Mouse (Mus musculus) embryonic facial prominence, embryonic 10.5 days (tissue): ENCODE measurements around the gene Tekt5. TPM values are rescaled to one million over a fixed set of nuclear protein-coding genes. Genes with fewer than 3 reads are reported as not detected.

Experiments used
- DNase-seq: peaks from one replicate; pipeline ENCODE4 v3.0.0-alpha.2; 2017; ENCODE audit warnings: low spot score
- H3K27ac ChIP-seq: fragments of 300-500 bp; sonication (generic); replicated peaks from 2 replicates; pipeline ENCODE4 v1.5.1; 2016; ENCODE audit warnings: mild to moderate bottlenecking
- H3K27me3 ChIP-seq: fragments of 300-500 bp; sonication (generic); replicated peaks from 2 replicates; pipeline ENCODE4 v1.6.1; 2016; ENCODE audit warnings: low read depth, mild to moderate bottlenecking; ENCODE audit not compliant: poor library complexity, severe bottlenecking
- H3K36me3 ChIP-seq: fragments of 300-500 bp; sonication (generic); replicated peaks from 2 replicates; pipeline ENCODE4 v1.6.1; 2016; ENCODE audit warnings: mild to moderate bottlenecking, moderate library complexity
- H3K4me1 ChIP-seq: fragments of 300-500 bp; sonication (generic); 2 replicates; pipeline ENCODE4 v1.6.1; 2016
- H3K4me3 ChIP-seq: fragments of 300-500 bp; sonication (generic); 2 replicates; pipeline ENCODE4 v1.5.1; 2016; ENCODE audit warnings: mild to moderate bottlenecking, moderate library complexity
- H3K9me3 ChIP-seq: fragments of 300-500 bp; sonication (generic); 2 replicates; pipeline ENCODE4 v1.6.1; 2016; ENCODE audit warnings: mild to moderate bottlenecking
- WGBS: fragments of 180-500 bp; shearing (Covaris S2); methylation state at CpG from one replicate; pipeline ENCODE4 v1.1.7; 2016; 5-methylcytosine and 5-hydroxymethylcytosine counted together
- polyA plus RNA-seq: library from polyadenylated mRNA; unstranded; fragments of >200 nt; fragmentation: Nextera tagmentation; extraction: Ambion mirVana; gene quantifications from 2 replicates; pipeline ENCODE4 v1.2.1, GENCODE M21; 2016

Tekt5 gene
- polyA plus RNA-seq, 1 experiment from 2014 or later, result 0.07 TPM

GRCm38 (mm10) chr16:10349436-10349835, 45.9 kb downstream of the Tekt5 start:
- Histone ChIP-seq H3K27ac (no peak overlapping the region), H3K27me3 (0 out of 2 replicates have a peak, but pooled peaks cover 5% of the 10 kb centered on the region), H3K4me3 (no peak overlapping the region), H3K36me3 (no peaks in the 10 kb centered on the region), H3K4me1 (peaks cover 12% of the 10 kb centered on the region), H3K9me3 (no peaks in the 10 kb centered on the region)
- no peak for DNase-seq
- WGBS, result 70% methylated on average over 5 of the region's 5 CpGs

DNA sequence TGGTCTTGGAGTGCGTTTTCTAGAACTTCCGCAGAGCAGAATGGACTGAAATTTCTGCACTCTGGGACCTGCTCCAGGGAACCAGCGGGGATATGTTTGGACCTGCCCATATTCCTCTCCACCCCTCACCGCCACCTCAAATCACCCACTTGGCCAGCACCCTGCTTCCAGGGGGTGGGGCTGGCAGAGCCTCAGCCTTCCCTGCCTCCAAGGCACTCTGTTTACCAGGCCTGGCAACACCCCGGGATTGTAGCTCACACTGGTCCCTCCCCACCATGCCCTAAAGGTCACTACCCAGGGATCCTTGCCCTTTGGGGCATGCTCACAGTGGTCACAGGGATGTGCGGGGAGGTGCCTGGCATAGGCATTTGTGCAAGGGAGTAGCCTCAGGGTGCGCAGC, 47.7 kb downstream of the Tekt5 start:
- Histone ChIP-seq H3K9me3 (no peaks in the 10 kb centered on the region), H3K4me3 (no peak overlapping the region), H3K4me1 (peaks cover 12% of the 10 kb centered on the region), H3K27me3 (0 out of 2 replicates have a peak, but pooled peaks cover 5% of the 10 kb centered on the region), H3K36me3 (no peaks in the 10 kb centered on the region), H3K27ac (no peak overlapping the region)
- 83% methylated on average over 7 of the region's 7 CpGs for WGBS
- no peak for DNase-seq

- 0 out of 2 replicates have a peak, but pooled peaks cover 2% of the 10 kb centered on the region for H3K9me3 ChIP-seq
- 70% methylated on average over 4 of the region's 4 CpGs for WGBS
- H3K4me1 ChIP-seq, result peaks cover 11% of the 10 kb centered on the region; the same call in 1 of the 2 replicates
- no peak overlapping the region for H3K27ac ChIP-seq
- H3K36me3 ChIP-seq, result no peaks in the 10 kb centered on the region
- H3K4me3 ChIP-seq, result no peak overlapping the region
- no peaks in the 10 kb centered on the region for H3K27me3 ChIP-seq
- DNase-seq, result no peak
Measured at GRCm38 (mm10) chr16:10341110-10341509, 54.2 kb downstream of the Tekt5 start.

DNA sequence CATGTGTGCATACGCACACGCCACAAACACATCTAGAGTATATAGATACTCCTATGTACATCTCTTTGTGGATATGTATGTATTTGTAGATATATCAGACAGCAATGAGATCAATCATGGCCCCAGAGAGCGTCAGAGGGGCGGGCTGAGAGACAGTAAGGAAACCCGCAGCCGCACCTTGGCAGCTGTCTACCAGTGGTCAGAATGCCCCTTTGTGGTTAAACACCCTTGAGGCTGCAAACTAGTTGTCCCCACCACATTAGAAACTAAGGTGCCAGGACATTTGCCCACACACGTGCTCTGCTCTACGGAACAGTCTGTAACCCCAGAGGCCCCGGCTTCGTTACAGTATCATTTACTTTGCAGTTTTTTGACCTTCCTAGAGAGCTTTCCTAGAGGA, 55.4 kb downstream of the Tekt5 start:
- Histone ChIP-seq H3K27me3 (no peaks in the 10 kb centered on the region), H3K27ac (no peak overlapping the region), H3K4me3 (no peak overlapping the region), H3K36me3 (no peaks in the 10 kb centered on the region), H3K9me3 (0 out of 2 replicates have a peak, but pooled peaks cover 2% of the 10 kb centered on the region), H3K4me1 (peaks cover 8% of the 10 kb centered on the region; the same call in 1 of the 2 replicates)
- WGBS, result 92% methylated on average over 10 of the region's 10 CpGs
- DNase-seq, result no peak

GRCm38 (mm10) chr16:10338601-10339000, 56.7 kb downstream of the Tekt5 start:
- no peak overlapping the region for H3K4me3 ChIP-seq
- WGBS, result 93% methylated on average over 5 of the region's 5 CpGs
- H3K27me3 ChIP-seq, result no peaks in the 10 kb centered on the region
- DNase-seq, result no peak
- H3K36me3 ChIP-seq, result no peaks in the 10 kb centered on the region
- 0 out of 2 replicates have a peak, but pooled peaks cover 2% of the 10 kb centered on the region for H3K9me3 ChIP-seq
- H3K4me1 ChIP-seq, result peaks cover 5% of the 10 kb centered on the region; the same call in 1 of the 2 replicates
- H3K27ac ChIP-seq, result no peak overlapping the region

GRCm38 (mm10) chr16:10337422-10338197, 57.7 kb downstream of the Tekt5 start:
- no peak for DNase-seq
- H3K4me1 ChIP-seq, result peaks cover 15% of the 10 kb centered on the region
- H3K9me3 ChIP-seq, result 0 out of 2 replicates have a peak, but pooled peaks cover 2% of the 10 kb centered on the region
- 77% methylated on average over 13 of the region's 13 CpGs for WGBS
- no peaks in the 10 kb centered on the region for H3K27me3 ChIP-seq
- H3K4me3 ChIP-seq, result no peak overlapping the region
- H3K36me3 ChIP-seq, result no peaks in the 10 kb centered on the region
- H3K27ac ChIP-seq, result no peak overlapping the region

DNA sequence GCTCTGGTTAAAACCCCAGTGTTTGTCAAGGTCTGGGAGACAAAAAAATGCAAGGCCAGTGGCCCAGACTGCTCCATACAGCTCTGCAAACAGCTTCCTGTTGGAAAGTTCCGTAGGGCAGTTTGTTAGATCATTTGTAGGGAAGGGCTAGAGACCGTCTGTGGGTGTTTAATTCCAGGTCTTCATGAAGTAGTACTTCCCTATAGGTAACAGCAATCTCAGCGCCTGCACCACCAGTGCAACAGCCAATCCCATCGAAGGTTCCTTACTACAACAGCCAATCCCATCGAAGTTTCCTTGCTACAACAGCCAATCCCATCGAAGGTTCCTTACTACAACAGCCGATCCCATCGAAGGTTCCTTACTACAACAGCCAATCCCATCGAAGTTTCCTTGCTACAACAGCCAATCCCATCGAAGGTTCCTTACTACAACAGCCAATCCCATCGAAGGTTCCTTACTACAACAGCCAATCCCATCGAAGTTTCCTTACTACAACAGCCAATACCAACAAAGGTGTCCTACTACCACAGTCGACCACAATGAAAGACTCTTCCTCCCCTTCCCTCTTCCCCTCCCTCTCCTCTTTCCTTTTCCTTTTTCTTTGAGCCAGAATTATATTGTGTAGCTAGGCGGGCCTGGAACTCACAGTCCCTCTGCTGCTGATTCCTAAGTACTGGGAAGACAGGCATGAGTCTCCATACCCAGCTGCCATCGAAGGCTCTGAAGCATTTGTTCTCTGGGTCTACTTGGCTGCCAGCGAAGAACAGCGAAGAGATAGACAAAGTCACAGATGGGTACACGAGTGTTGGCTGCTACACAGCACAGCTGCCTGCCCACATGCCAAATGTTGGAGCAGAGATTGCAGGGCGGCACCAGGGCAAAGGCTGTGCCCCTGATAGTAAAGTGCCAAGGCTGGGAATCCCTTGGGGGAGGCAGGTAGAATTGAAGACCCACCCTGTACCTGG, 58.6 kb downstream of the Tekt5 start:
- no peaks in the 10 kb centered on the region for H3K27me3 ChIP-seq

DNA sequence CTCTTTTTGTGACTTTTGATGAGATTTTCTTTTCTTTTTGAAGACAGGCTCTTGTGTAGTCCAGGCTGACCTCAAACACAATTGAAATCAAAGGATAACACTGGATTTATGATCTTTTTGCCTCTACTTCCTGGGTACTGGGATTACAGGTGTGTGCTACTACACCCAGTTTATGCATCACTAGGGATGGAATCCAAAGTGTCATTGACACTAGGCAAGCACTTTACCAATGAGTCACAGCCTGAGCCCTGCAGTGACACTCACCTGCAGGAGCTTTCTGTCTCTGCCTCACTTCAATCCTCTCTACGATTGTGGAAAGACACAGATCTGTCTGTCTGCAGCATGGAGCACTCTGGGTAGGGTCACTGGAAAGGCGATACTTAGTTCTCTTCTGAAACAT, 59.3 kb downstream of the Tekt5 start:
- 90% methylated on average over 2 of the region's 2 CpGs for WGBS
- Histone ChIP-seq H3K4me3 (no peak overlapping the region), H3K27me3 (no peaks in the 10 kb centered on the region), H3K4me1 (peaks cover 12% of the 10 kb centered on the region), H3K27ac (no peak overlapping the region), H3K36me3 (no peaks in the 10 kb centered on the region), H3K9me3 (0 out of 2 replicates have a peak, but pooled peaks cover 2% of the 10 kb centered on the region)
- no peak for DNase-seq

More for the DNA sequence above, 58.6 kb downstream of the Tekt5 start:
- H3K4me1 ChIP-seq, result peaks cover 15% of the 10 kb centered on the region
- H3K4me3 ChIP-seq, result no peak overlapping the region
- 92% methylated on average over 19 of the region's 19 CpGs for WGBS
- DNase-seq, result no peak
- H3K27ac ChIP-seq, result no peak overlapping the region
- H3K9me3 ChIP-seq, result 0 out of 2 replicates have a peak, but pooled peaks cover 2% of the 10 kb centered on the region
- no peaks in the 10 kb centered on the region for H3K36me3 ChIP-seq

DNA sequence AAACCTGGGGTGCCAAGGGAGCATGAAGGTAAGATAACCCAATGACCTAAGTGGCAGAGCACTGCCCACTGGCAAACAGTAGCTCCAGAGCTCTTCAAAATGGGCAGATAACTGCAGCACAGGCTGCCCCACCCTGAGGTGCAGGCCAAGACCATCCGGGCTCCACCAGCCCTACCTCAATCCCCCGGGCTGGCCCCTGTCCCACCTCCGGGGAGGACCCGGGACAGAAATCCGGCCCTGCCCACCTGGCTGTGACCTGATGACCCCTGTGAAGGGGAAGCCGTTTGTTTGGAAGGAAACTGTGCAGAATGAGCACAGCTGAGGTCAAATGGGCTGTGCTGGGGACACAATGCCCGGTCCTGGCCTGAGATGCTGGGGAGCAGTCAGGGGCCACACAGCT, 62.6 kb downstream of the Tekt5 start:
- WGBS, result 54% methylated on average over 7 of the region's 7 CpGs

GRCm38 (mm10) chr16:10330586-10331495, 64.4 kb downstream of the Tekt5 start:
- DNase-seq, result no peak
- H3K36me3 ChIP-seq, result no peaks in the 10 kb centered on the region
- WGBS, result 79% methylated on average over 12 of the region's 12 CpGs

More for the DNA sequence above, 62.6 kb downstream of the Tekt5 start:
- no peak for DNase-seq
- H3K27me3 ChIP-seq, result no peaks in the 10 kb centered on the region
- H3K4me1 ChIP-seq, result peaks cover 12% of the 10 kb centered on the region
- H3K4me3 ChIP-seq, result no peak overlapping the region
- no peaks in the 10 kb centered on the region for H3K36me3 ChIP-seq
- H3K27ac ChIP-seq, result no peak overlapping the region
- no peaks in the 10 kb centered on the region for H3K9me3 ChIP-seq

GRCm38 (mm10) chr16:10327563-10328333, 67.5 kb downstream of the Tekt5 start:
- Histone ChIP-seq H3K4me1 (peaks cover 2% of the 10 kb centered on the region), H3K4me3 (no peak overlapping the region), H3K27ac (no peak overlapping the region), H3K27me3 (no peaks in the 10 kb centered on the region), H3K9me3 (no peaks in the 10 kb centered on the region), H3K36me3 (no peaks in the 10 kb centered on the region)
- 68% methylated on average over 13 of the region's 13 CpGs for WGBS
- no peak for DNase-seq

More at GRCm38 (mm10) chr16:10330586-10331495, 64.4 kb downstream of the Tekt5 start:
- no peaks in the 10 kb centered on the region for H3K27me3 ChIP-seq
- H3K4me1 ChIP-seq, result peaks cover 12% of the 10 kb centered on the region
- H3K27ac ChIP-seq, result no peak overlapping the region
- H3K4me3 ChIP-seq, result no peak overlapping the region
- H3K9me3 ChIP-seq, result no peaks in the 10 kb centered on the region
